Mouse (Mus musculus) CD4-positive helper T cell, adult 2 months (primary cell): ENCODE results near the gene Zfp787.

ENCODE experiments used
- DNase-seq: peaks from one replicate; pipeline ENCODE4 v3.0.0-alpha.2; 2012; ENCODE audit warnings: low read depth, missing footprints, low spot score

Zfp787 gene

DNA sequence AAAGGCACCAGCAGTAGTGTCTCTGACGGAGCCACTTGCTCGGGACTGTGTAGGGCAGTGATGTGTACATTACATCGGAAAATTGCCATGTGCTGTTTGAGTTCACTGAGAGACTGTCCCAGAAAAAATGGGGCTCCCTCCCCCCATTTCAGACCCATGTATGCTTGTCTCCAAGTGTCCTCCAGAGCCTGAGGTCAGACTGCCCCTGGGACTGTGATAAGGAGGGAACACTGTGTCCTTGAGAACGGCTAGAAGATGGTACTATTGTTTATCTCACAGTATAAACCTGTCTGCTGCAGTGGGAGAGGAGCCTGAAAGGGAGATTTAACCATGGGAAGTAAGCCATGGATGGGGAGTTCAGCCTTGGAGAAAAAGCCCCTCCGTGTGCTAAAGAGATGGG is 8.9 kb upstream of the Zfp787 start:
- DNase-seq, result no peak

DNA sequence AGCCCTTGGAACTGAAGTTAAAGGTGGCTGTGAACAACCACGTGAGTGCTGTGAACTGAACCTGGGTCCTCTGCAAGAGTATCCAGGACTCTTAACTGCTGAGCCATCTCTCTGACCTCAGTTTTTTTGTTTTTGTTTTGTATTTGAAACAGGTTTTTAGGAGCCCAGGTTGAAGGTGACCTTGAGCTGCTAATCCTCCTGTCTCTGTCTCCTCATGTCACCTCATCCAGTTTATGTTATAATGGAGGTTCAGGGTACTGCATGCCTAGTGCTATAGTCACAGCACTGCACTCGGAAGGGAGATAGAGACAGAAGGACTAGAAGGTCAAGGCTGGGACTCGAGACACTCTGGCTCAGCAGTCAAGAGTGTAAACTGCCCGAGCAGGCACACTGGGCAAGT is 6.4 kb upstream of the Zfp787 start:
- no peak for DNase-seq

DNA sequence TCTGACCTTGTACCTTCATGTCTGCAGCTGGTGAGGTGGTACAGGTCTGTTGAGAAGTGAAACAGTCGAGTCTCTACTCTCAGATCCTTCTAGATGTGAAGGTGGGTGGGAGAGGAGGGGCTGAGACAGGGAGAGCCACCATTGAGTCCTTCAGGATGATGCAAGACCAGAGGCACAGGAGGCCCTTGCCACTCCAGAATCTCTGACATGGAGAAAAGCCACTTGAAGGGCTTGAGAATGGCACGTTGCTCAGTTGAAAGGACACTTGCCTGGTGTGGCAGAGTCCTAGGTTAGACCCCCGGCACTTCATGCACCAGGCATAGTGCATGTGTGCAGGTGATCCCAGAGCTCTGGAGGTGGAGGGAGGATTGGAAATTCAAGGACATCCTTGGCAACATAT is 5.7 kb upstream of the Zfp787 start:
- DNase-seq, result no peak

DNA sequence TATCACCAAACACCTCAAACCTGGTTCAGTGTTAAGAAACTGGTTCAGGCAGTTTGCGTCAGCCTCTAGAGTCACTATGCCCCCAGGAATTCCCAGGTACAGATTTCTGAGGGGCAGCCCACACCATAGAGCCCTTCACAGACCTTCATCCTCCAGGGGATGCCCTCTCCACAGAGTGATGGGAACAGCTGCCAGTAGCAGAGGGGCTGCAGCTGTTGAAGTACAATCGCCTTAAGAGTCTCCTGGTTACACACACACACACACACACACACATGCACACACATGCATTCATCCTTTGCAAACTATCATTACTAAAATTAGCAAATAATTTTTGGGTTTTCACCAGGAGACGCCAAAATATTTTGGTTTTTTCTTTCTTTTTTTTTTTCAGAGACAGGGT is 3.8 kb upstream of the Zfp787 start:
- no peak for DNase-seq

DNA sequence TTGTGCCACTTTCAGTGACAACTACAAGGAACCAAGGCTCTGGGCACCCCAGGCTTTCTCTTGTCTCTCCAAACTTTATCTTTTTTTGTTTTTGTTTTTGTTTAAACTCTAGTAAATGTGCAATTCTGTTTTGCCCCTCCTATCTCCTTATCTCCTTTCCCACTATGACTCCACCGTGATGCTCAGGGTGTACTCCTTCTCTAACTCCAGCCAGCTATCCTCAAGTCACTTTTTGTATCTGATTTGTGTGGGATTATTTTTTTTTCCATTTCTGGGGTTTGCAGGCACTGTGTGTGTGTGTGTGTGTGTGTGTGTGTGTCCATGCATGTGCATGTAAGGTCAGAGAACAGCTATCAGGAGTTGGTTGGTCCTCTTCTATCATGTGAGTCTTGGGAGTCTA is 1.7 kb upstream of the Zfp787 start:
- DNase-seq, result peak; percentile 22

DNA sequence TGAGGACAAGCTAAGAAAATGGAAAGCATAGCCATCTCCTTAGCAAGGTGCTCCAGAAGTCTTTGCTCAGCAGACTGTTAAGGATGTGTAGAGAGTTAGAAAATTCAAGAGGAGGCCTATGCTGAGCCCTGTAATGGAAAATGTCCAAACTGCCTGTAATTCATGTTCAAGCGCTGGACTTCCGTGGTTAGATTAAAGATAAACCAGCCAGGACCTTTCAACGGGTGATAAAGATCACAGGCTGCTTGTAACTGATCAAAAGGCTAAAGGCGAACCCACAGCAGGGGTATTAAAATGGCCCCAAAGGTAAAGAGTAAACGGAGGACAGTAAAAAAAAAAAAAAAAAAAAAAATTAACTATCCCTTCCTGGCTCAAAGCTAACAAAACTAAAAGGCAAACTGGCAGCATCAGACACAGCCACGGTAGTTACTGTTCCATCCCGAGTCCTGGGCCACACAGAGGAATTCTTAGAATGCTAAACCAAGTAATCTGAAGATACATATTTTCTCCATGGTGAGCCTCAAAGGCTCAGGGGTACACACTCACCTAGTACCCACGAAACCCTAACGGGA is 1.2 kb upstream of the Zfp787 start:
- peak; percentile 34 for DNase-seq

DNA sequence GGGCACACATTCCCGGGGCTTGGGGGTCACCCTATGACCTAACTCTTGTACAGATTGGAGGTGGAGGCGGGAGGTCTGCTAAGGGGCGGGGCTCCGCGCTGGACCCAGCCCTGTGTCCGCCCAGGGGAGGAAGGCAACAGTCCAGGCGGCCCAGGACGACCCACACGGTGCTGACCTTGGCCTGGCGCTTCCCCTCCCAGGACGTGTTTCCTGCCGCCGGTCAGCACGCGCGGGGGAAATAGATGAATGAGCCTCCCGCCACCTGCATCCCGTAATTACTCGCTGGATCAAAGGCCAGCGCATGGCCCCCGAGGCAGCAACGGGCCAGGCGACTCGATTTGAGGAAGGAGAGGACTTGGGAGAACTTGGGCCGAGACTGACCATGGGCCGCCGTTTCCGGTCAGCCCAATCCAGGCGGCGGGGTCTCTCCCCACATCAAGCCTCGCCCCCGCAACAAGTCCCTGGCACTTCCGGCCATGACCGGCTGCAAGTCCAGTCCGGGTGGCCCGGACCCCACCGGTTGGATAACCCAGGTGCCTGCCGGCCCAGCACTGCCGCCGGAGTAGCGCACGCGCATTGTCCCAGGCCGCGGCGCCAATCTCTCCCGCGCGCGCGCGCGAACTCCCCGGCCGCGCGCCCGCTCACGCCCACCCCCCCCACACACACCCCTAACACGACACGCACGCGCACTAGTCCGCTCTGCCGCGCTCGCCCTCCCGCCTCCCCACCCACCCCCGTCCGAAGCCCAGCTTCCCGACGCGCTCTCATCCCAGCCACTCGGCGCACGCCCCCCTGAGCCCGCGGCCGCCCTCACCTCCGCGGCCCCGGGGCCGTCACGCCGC is 545 bp downstream of the Zfp787 start:
- DNase-seq, result peak; percentile 93

DNA sequence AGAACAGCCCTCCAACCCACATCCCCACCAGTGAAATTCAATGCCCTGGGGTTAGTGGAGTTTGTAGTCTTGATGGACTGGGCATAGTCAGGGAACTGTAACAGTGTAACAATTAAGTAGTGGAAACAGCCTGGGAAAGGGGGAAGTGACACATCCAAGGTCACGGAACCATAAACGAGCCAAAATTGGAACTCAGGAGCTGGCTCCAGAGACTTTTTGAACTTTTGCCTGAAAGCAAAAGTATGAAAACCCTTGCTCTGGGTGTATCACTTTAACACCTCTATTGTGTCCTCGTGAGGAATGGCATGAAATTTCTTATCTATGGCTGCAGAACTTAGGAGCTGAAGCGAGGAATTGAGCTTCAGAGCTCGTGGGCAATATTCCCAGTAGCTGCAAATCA is 1.6 kb downstream of the Zfp787 start:
- no peak for DNase-seq

DNA sequence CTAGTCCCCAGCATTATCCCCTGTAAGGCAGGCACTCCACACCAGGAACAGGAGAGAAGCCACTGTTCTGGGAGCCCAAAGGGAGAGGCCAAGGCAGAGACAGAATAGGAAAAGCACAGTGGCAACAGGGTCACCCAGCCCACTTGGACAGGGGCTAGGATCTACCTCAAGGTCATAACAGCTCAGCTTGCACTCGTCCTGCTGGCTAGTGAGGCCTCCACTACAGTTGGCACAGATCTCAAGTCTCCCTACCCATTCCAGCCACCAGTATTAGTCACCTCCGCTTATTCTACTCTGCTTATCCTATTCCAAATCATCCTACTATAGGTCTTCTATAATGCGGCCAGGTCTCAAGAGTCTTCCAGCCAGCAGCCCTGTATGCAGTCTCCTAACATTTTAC is 2.7 kb downstream of the Zfp787 start:
- DNase-seq, result no peak

DNA sequence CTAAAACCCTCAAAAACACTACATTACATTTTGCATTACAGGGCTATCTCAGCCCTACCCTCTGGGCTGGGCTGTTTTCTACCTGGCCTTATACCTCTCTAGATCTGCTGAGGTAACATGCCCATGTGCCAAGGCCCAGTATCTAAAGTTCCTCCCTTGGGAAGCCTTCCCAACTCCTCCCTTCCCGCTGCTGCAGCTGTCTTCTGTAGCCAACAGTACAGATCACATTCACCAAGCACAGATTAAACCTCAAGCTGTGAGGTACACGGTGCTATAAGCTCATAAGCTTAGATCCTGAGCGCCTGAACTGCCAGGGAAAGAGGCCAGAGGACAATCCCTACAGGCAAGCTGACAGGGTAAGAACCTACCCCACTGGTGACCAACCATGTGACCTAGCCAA is 3.8 kb downstream of the Zfp787 start:
- DNase-seq, result no peak

DNA sequence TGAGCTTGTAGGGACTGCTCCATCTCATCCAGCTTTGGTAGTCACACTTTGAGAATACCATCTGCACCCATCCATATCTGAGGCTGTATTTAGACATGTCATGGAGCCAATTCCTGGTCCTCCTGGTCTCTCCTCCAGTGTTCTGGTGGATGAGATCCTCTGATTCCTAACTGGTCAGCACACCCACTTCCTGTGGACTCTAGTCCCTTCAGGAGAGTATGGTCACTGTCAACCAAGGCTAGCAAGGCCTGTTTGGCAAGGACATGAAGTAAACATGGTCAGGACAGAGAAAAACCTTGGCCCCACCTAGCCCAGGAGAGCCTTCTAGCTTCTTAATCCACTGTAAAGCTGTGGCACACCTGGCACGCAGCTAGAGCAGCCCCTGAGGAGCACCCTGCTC is 4.5 kb downstream of the Zfp787 start:
- DNase-seq, result no peak

DNA sequence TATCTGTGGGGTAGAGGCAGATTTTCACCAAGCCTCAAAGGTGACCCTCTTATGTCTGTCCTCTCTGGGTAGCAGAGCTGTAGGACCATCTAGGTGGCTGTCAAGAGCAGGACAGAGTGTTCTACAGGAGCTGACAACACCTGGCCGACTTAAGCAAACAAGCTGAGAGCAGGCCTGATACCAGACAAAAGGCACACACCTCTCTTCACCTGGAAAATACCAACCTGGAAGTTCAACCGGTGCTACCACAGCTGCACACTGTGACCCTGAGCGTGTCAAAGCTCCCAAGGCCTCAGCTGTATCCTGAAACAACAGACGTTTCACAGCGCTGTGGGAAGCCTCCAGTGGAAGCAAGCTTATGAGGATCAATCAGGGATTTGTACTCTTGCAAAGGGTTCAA is 8.1 kb downstream of the Zfp787 start:
- no peak for DNase-seq

DNA sequence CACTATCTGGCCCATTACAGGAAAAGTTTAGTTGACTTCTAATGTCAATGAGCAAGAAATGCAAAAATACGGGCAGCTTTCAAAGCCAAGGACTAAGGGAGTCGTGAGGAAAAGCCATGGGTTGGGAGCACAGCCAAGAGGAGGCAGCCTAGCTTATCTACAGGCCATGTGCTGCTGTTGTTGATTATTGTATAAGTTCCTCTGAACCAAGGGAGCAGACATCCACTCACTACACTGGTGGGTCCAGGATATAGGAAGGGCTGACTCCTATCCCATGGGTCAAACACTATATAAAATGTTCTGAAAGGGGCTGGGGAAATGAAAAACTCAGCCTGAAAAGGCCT is 8.8 kb downstream of the Zfp787 start:
- no peak for DNase-seq

DNA sequence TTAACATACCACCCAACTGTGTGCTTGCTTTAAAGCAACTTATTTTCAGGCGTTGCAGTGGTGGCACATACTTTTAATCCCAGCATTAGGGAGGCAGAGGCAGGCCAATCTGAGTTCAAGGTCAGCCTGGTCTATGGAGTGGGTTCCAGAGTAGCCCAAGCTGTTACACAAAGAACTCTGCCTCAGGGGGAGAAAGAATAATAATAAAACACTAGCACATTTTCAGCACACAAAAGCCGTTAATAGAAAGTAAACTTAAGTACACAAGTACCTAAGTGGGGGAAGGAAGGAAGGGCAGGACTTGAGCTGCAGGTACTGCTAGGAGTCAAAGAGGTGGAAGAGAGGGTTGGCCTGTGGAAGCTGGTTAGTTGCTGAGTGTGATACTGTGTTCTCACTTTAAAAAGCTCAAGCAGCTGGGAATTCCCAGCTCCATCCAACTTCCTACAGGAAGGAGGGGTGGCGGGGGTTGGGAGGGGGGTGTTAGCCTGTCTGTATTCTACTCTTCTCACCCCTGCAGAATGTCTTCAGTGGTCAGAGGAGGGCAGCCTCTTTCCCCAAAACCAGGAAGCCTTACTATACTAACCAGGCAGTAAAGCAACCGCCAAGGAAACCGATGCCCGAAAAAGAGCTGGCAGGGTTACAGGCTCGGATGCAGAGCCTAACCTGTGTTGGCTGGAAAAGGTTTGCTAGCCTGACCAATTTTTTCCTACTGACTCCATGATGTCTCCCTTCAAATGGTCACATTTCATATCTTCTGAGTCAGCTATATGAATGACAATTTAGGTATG is 9.4 kb downstream of the Zfp787 start:
- no peak for DNase-seq

DNA sequence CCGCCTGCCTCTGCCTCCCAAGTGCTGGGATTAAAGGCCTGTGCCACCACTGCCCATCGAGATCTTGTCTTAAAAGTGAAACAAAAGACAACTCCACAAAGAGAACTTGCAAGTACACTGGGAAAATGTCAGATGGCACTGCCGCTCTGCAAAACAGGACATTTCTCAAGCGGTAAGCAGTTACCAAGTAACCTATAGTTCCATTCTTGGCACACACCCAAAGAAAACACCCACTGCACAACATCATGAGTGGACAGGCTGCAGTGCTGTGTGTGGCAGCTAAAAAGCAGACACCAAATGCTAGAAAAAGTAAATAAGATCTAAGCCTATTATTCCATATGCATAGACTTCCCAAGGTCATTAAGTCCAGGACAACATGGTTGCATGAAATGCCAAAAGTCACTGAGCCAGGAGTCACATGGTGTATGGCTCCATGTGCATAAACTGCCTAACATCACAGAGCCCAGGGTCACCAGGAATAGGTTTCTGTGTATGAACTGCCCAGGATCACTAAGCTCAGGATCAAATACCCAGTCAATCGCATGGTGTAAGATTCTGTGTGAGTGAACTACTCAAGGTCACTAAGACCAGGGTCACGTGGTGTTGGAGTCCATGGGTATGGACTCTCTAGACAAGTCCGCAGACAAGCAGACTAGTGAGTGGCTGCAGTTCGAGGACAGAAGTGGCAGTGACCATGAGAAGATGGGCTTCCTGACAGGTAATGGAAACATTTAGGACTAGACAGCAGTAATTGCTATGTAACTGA is 10.2 kb downstream of the Zfp787 start:
- DNase-seq, result no peak

DNA sequence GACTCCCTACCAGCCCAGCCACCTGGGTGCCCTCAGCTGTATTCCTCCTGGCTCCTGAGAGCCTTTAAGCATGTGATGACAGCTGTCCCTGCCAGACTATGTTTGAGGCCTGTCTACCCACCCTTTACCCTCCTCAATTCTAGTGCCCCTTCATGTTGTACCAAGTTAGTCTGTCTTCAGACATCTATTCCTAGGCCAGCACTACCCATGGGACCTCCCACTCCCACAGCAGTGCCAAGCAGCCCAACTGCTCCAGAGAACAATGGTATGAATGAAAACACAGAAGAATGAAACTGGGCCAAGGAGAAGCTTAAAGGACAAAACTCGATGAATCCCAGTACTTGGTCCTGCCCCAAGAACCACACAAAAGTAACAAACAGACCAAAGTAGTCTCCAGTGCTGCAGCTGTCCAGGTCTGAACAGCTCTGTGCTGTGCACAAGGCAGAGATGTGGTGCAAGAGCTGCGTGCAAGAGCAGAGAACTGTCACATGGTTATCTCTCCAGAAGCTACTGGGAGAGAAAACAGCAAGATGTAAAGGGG is 11.7 kb downstream of the Zfp787 start:
- DNase-seq, result no peak

DNA sequence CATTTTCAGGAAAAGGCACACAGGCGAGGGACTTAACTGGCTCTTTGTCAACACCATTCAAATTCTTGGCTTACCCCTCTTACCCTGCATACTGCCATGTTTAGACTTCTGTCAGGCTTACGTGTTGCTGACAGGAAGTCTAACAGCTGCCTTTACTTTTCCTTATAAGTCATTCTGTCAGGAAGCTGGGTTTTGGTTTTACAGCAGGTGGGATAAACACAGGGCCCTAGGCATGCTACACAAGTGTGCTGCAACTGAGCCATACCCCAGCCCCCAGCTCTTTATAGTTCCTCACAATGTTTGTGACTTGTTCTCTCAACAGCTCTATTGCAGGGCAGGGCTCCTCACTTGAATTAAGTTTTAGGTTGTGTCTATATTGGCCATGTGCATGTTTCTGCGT is 16.5 kb downstream of the Zfp787 start:
- no peak for DNase-seq

DNA sequence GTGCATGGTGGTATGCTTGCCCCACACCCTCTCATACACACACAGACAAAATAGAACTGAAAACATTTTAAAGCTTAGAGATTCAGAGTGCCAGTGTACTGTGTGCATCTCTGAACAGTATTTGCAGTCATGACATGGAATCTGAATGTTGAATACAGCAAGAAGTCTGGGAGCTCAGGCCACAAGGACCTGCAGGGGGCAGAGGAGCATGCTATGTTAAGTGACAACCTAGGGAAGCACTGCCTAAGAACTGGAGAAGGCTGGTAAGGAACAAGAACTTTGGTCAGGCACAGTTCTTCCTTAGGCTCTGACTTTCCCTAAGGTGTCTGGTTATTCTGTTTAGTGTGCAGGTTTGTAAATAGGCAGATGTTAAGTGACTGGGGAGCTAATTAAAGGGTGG is 19.3 kb downstream of the Zfp787 start:
- no peak for DNase-seq

DNA sequence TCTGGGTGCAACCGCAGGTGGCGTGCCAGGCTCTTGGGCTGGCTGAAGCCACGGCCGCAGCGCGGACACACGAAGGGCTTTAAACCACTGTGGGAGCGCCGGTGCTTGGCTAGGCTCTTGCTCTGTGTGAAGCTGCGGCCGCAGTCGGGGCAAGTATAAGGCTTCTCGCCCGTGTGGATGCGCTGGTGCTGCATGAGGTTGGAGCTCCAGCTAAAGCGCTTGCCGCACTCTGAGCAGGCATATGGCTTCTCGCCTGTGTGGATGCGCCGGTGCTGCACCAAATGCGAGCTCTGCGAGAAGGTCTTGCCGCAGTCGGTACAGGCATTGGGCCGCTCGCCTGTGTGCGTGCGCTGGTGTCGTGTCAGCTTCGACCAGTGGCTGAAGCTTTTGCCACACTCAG is 23.2 kb downstream of the Zfp787 start:
- no peak for DNase-seq

DNA sequence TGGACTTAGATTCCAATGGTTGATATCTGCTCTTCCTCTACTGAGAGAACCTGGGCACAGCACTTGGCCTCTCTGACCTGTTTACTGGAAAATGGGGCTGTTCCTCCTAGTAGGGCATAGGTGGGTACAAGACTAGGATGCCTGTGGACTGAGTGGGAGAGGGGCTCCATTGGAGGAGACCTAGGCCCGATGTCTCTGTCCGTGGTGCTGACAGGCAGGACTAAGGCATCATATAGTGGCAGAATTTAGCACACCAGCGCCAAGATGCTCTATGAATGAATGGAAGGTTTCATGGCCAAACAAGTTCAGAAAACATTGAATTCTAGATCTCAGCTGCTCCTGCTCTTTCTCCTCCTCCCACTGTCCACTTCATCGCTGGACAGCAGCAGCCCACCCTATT is 25.5 kb downstream of the Zfp787 start:
- DNase-seq, result no peak

DNA sequence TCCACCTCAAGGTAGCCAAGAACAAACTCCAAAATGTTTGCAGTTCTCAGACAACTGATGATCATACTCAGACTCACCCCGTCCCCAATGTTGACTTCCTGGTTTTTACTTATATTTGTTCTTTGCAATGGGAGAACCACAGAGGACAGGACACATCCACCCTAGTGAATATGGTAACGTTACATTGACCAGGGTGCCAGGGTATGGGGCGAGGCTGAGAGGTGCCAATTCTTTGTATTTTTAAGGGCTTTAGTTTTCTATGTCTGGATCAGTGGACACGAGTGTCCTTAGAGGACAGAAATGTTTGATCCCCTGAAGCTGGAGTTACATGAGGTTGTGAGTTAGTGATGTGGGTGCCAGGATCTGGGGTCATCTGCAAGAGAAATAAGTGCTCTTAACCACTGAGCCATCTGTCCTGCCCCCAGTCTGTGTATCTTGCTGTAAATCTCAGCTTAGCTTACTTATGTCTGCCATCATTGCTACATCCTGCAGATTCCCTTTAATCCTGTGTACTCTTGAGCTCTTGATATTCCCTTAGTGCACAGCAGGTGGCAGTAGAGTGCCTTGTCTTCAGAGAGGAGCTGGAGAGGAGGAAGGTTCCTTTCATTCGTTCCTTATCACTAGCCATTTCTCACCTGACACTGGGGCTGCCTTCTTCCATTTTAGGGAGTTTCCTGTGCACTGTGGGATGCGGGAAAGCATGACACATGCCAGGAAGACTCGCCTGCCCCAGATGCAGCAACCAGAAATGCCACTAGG is 28.9 kb downstream of the Zfp787 start:
- peak; percentile 84 for DNase-seq
